Mouse (Mus musculus) limb, embryonic 14.5 days (tissue): Measurements from ENCODE around the gene Ndufv1. TPM values are rescaled to one million over a fixed set of nuclear protein-coding genes. Genes with fewer than 3 reads are reported as not detected.
"Not testable (repeated sequence)": the region's sequence is repeated elsewhere in the genome, so short reads cannot be mapped to it uniquely, and the experiment has no call there.

Experiments used
- ATAC-seq: fragments of 200-750 bp; cut with Nextera tagmentation; 2 replicates; pipeline ENCODE4 v1.8.0; 2017; ENCODE audit warnings: low read depth, moderate number of reproducible peaks, moderate TSS enrichment; ENCODE audit not compliant: low FRiP score
- DNase-seq: peaks from one replicate; pipeline ENCODE4 v3.0.0-alpha.2; 2015; ENCODE audit warnings: low spot score
- H3K27ac ChIP-seq: fragments of 300-500 bp; sonication (generic); replicated peaks from 2 replicates; pipeline ENCODE4 v1.5.1; 2014; ENCODE audit warnings: low read depth, mild to moderate bottlenecking, low read length, moderate library complexity, mixed read lengths
- H3K27me3 ChIP-seq: fragments of 300-500 bp; sonication (generic); 2 replicates; pipeline ENCODE4 v1.6.1; 2014; ENCODE audit warnings: low read length, mixed read lengths; ENCODE audit not compliant: control insufficient read depth, insufficient read depth
- H3K36me3 ChIP-seq: fragments of 300-500 bp; sonication (generic); 2 replicates; pipeline ENCODE4 v1.6.1; 2014; ENCODE audit warnings: mild to moderate bottlenecking, low read length, moderate library complexity, mixed read lengths; ENCODE audit not compliant: control insufficient read depth, insufficient read depth
- H3K4me1 ChIP-seq: fragments of 300-500 bp; sonication (generic); 2 replicates; pipeline ENCODE4 v1.6.1; 2014; ENCODE audit warnings: antibody characterized with exemption, low read length, mixed read lengths; ENCODE audit not compliant: control insufficient read depth, insufficient read depth
- H3K4me2 ChIP-seq: fragments of 300-500 bp; sonication (generic); replicated peaks from 2 replicates; pipeline ENCODE4 v1.6.1; 2014; ENCODE audit warnings: low read depth, mild to moderate bottlenecking, low read length, moderate library complexity; ENCODE audit not compliant: severe bottlenecking
- H3K4me3 ChIP-seq: fragments of 300-500 bp; sonication (generic); replicated peaks from 2 replicates; pipeline ENCODE4 v1.5.1; 2014; ENCODE audit warnings: low read length
- H3K9ac ChIP-seq: fragments of 300-500 bp; sonication (generic); 2 replicates; pipeline ENCODE4 v1.6.1; 2014; ENCODE audit warnings: mild to moderate bottlenecking, low read depth, low read length, moderate library complexity; ENCODE audit not compliant: severe bottlenecking
- H3K9me3 ChIP-seq: fragments of 300-500 bp; sonication (generic); 2 replicates; pipeline ENCODE4 v1.6.1; 2016; ENCODE audit warnings: low read length; ENCODE audit not compliant: control insufficient read depth
- POLR2A ChIP-seq: fragments of 200-500 bp; IDR thresholded peaks from 2 replicates; pipeline ENCODE4 v1.8.0; 2012; ENCODE audit warnings: inconsistent platforms, mild to moderate bottlenecking, moderate library complexity, borderline replicate concordance; ENCODE audit not compliant: insufficient read depth, insufficient read length; ENCODE audit errors: extremely low read depth
- WGBS: fragments of 180-500 bp; shearing (Covaris S2); extraction: QIAGEN DNeasy Blood & Tissue Kit; methylation state at CpG from one replicate; pipeline ENCODE4 v1.1.7; 2014; 5-methylcytosine and 5-hydroxymethylcytosine counted together
- polyA plus RNA-seq, 2 experiments: library from polyadenylated mRNA; depleted of rRNA in 1 of 2; stranded (reverse) in 1 of 2; unstranded in 1 of 2; fragments of >200 nt; fragmentation: Nextera tagmentation in 1 of 2; extraction: Ambion mirVana in 1 of 2; gene quantifications; 2 replicates each; pipeline versions ENCODE4 v1.2.1 to v1.2.3; 2012 to 2014

Gene Ndufv1
- polyA plus RNA-seq, 2 experiments, result 157 to 193 TPM

- WGBS, result 2% methylated on average over 17 of the region's 26 CpGs
- Histone ChIP-seq H3K27ac (peak within 1 kb of the TSS; percentile 81), H3K36me3 (no peaks in the 10 kb centered on the region), H3K9me3 (no peaks in the 10 kb centered on the region), H3K4me3 (peak within 1 kb of the TSS; percentile 71), H3K9ac (peak within 1 kb of the TSS; percentile 81), H3K4me2 (peak within 1 kb of the TSS; percentile 80), H3K4me1 (no peaks in the 10 kb centered on the region; the same call in 1 of the 2 replicates), H3K27me3 (no peaks in the 10 kb centered on the region)
- peak; percentile 91 for ATAC-seq
- TF ChIP-seq POLR2A, result peak; percentile 67; the same call in 1 of the 2 replicates
- DNase-seq, result peak; percentile 91
These were observed 25.2 kb upstream of the Ndufv1 start, which contains the start of gene Gstp1 for GRCm38 (mm10) chr19:4037788-4038232. Gstp1 (minus strand) TSS chr19:4037985.

DNA sequence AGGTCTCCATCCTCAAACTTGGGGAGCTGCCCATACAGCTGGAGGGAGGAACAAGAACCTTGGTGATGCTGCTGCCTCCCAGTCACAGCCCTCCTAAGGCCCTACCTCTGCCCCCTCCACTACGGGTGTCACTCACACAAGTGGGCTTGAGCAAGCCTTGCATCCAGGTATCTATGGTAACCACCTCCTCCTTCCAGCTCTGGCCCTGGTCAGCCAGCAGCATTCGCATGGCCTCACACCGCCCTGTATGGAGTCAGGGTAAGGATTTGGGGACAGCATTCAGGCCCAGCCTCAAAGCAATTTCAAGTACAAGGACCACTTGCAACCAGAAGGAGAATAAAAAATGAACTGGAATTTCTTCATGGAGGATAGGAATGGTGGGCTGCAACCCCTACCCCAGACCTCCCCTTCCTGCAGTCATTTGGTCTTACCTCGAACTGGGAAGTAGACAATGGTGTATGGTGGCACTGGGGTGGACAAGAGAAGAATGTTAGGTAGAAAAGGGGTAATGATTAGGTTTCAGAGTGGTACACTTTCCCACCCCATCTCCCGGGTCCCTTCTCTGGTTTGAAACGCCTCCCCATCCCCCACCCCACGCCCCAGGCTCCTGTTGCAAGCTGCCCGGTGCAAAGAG, 24.7 kb upstream of the Ndufv1 start:
- WGBS, result 24% methylated on average over 7 of the region's 8 CpGs
- ATAC-seq, result peak; percentile 20
- not testable (repeated sequence) for H3K36me3 ChIP-seq, H3K27me3 ChIP-seq, DNase-seq, H3K9me3 ChIP-seq, H3K4me1 ChIP-seq
- H3K4me3 ChIP-seq, result peak overlapping the region; percentile 71
- H3K4me2 ChIP-seq, result peak overlapping the region; percentile 80
- peak overlapping the region; percentile 81 for H3K27ac ChIP-seq
- H3K9ac ChIP-seq, result peak overlapping the region; percentile 81

- Histone ChIP-seq H3K4me1 (no peaks in the 10 kb centered on the region; the same call in 1 of the 2 replicates), H3K9ac (no peak overlapping the region), H3K27me3 (no peaks in the 10 kb centered on the region), H3K4me2 (no peak overlapping the region), H3K9me3 (no peaks in the 10 kb centered on the region), H3K27ac (no peak overlapping the region), H3K36me3 (no peaks in the 10 kb centered on the region), H3K4me3 (no peak overlapping the region)
- no peak for DNase-seq
- no peak for ATAC-seq
- no peak for TF ChIP-seq POLR2A
- WGBS, result 77% methylated on average over 12 of the region's 12 CpGs
These were observed 23.9 kb upstream of the Ndufv1 start for GRCm38 (mm10) chr19:4036327-4037045.

- Histone ChIP-seq H3K9me3 (no peaks in the 10 kb centered on the region), H3K4me1 (no peaks in the 10 kb centered on the region; the same call in 1 of the 2 replicates), H3K9ac (no peak overlapping the region), H3K4me3 (no peak overlapping the region), H3K27me3 (no peaks in the 10 kb centered on the region), H3K27ac (no peak overlapping the region), H3K4me2 (no peak overlapping the region), H3K36me3 (no peaks in the 10 kb centered on the region)
- DNase-seq (no peak), ATAC-seq (no peak)
- whole genome bisulfite sequencing, result 68% methylated on average over 5 of the region's 5 CpGs
- no peak for TF ChIP-seq POLR2A
These were observed 21.1 kb upstream of the Ndufv1 start for GRCm38 (mm10) chr19:4033742-4034141.

- ATAC-seq (no peak), DNase-seq (no peak)
- Histone ChIP-seq H3K4me2 (no peak overlapping the region), H3K9me3 (no peaks in the 10 kb centered on the region), H3K4me3 (no peak overlapping the region), H3K36me3 (no peaks in the 10 kb centered on the region), H3K4me1 (no peaks in the 10 kb centered on the region; the same call in 1 of the 2 replicates), H3K27me3 (no peaks in the 10 kb centered on the region), H3K27ac (no peak overlapping the region), H3K9ac (no peak overlapping the region)
- no peak for TF ChIP-seq POLR2A
- WGBS, result 79% methylated on average over 3 of the region's 3 CpGs
These were observed 20.7 kb upstream of the Ndufv1 start for GRCm38 (mm10) chr19:4033298-4033697.
